Mouse (Mus musculus): ENCODE results near the gene Mrps22.
A peak's percentile ranks its signal among the peaks of the same experiment; 100 is the strongest.

Gene Mrps22

DNA sequence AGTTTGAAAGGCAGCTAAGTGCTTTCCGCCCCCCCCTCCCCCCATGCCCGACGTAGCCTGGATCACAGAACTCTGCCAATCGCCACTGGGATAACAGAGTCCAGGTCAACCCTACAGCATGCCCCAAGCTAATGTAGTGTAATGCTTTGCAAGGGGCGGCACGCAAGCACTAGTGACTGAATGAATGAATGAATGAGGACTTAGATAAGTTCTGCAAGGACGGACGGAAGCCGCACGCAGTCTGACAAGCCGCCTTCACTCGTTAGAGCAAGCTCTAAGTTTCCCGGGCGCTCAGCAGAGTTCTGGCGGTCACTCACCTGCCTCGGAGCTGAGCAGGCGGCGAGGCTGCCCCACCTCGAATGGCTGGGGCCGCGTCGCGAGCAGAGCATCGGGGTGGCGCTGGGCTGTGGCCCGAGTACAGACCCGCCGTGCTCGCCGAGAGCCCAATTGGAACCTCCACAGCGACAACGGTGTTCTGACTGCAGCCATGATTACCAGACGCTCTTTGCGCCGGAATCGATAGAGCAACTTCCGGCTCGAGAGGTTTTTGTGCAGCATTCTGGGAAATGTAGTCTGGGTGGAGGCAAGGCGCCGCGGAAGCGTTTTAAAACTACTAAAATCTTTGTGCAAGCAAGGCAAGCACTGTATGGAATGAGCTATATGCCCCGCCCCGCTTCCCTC, at the start of gene Mrps22:
Mrps22 (minus strand) TSS at position 505 of the 681 bp plus-strand sequence.
- DNase-seq: peak; percentile 75 to 80

DNA sequence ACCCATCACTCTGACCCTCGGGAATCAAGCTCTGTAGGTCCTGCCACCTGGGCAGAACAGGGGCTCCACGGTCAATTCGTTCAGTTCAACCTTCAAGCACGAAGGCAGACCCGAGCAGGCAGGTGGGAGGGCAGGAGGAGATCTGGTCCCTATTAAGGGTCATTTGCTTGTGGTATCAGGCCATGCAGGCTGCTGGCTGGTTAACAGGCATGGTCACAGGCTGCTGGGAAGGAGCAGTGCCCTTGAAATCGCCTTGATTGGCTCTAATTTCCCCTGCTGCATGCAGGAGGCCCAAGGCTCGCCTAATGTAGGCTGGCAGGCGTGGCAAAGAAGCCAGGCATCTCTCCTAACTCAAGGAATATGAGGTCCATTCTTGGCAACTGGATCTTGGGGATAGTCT, 49.1 kb upstream of the Mrps22 start:
- no peak for DNase-seq

DNA sequence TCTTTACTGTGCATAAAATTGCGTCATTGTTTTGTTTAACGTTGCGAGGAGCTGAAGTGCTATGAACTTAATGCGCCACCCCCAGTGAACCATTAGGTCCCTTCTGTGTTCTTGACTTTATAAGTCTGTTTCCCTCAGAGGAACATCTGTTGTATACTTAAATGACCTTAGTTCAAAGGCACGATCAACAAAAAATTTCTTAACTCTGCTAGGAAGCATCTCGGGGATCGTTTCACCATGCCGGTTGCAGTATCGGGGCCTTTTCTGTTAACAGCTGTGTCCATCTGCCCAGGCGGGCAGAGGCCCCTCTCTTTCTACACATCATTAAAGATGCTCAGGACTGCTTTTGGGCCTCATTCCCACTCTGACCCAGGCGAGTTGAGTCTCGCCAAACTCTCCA, 46.0 kb upstream of the Mrps22 start:
- DNase-seq: no peak

DNA sequence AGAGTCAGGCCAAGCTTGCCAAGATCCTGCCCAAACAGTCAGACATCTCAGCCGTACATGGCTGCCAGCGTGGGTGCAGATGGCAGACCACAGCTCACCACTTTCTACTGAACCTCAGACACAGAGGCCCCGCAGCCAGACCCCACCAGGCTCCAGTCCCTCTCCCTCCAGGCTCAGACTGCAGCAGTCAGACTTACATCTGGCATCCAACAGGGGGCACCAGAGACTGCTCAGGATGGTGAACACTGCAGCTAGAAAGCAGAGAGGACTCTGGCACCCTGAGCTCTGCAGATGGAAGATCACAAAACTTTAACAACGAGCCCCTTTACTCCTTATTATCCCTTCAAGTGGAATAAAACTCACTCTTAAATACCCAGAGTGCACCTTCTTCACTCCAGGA, 44.3 kb upstream of the Mrps22 start:
- peak; percentile 25 to 67 for DNase-seq

DNA sequence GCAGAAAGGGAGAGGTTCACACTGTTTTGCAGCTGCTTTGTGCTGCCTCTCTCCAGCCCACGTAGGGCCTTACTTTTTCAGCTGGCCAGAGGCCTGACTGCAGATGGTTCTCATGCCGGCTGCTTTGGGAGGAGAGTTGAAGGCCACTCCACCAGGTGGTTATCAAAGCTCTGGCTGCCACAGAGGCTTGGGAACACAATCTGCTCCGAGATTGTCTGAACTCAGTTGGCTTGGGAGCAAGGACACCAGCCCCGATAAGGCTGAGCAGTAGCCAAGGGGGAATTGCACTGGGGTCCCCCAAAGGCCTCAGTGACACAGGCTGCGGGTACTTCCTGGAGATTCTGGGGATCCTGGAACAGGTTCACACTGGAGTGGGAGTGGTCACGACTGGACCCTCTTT, 40.7 kb upstream of the Mrps22 start:
- DNase-seq: no peak

GRCm38 (mm10) chr9:98633287-98634162, 32.1 kb upstream of the Mrps22 start:
- DNase-seq: no peak

GRCm38 (mm10) chr9:98628480-98628879, 27.0 kb upstream of the Mrps22 start:
- DNase-seq: no peak

- no peak for DNase-seq
Observed at GRCm38 (mm10) chr9:98604896-98605295, 3.4 kb upstream of the Mrps22 start.

DNA sequence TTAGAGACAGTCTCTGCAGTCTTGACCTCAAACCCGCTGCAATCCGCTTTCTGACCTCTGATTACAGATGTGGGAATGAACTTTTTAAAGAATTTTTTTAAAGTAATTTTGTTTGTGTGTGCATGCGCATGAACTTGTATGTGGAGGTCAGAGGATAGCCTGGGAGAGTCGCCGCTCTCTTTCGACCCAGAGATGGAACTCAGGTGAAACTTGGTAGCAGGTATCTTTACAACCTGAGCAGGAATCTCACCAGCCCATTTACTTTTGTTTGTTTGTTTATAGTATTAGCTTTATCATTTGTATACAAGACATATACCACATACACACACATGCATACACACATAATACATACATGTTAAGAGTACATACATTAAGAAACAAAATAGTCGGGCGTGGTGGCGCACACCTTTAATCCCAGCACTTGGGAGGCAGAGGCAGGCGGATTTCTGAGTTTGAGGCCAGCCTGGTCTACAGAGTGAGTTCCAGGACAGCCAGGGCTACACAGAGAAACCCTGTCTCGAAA, 438 bp upstream of the Mrps22 start:
- peak in 1 of 2 experiments; percentile 3 for DNase-seq

DNA sequence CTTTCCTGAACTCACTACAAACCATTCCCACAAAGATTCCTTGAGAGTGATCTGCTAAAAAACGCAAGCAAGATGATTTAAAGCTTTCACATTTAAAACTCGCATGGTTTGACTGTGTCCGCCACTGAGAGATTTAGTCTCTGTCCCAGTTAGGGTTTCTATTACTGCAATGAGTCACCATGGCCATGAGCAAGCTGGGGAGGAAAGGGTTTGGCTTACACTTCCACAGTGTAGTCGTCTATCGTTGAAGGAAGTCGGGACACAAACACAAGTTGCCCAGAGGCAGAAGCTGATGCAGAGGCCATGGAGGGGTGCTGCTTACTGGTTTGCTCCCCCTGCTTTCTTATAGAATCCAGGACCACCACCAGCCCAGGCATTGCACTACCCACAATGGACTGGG, 1.4 kb downstream of the Mrps22 start:
- DNase-seq: no peak

DNA sequence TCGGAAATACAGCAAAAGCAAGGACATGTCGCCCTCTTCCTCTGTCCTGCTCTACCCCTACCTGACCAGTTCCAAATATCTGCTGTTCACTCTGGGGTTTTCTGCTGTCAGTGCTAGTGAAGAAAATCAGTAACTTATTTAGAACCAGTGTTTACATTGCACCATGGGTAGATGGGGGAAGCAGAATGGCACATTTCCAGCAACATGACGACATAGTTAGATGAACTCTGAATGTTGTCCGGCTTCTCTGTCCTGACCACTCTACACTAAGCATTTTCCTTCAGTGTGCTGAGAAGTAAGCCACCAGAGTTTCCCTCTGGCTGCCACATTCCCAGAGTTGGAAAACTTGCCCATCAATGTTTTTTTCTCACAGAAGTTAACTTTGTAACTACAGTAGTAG, 17.6 kb downstream of the Mrps22 start:
- DNase-seq: no peak

- peak; percentile 98 to 99 for DNase-seq
Observed at GRCm38 (mm10) chr9:98563137-98564126, 38.0 kb downstream of the Mrps22 start, which contains the start of gene Copb2. TSS of gene Copb2 (plus strand) at chr9:98563721.

DNA sequence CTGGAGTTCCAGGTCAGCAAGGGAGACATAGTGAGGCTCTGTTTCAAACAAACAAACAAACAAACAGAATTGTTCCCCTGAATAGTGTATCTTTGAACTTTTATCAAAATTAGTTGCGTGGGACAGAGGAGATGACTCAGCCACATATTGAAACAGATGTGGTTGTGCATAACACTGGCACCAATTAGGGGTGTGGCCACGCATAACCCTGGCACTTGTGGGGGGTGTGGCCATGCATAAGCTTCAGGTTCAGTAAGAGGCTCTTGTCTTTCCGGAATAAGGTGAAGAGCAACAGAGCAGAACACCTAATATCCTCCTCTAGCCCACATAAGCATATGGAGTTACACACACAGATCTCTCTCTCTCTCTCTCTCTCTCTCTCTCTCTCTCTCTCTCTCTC, 57.4 kb downstream of the Mrps22 start:
- DNase-seq: no peak

All from kidney, adult 8-10 months (tissue).